Mouse (Mus musculus) ZHBTc4 (cell line): ENCODE data around the gene Neurod1.

Experiments used
- DNase-seq: peaks from one replicate; pipeline ENCODE4 v3.0.0-alpha.2; 2011; ENCODE audit warnings: low read depth, low spot score

Neurod1 gene

DNA sequence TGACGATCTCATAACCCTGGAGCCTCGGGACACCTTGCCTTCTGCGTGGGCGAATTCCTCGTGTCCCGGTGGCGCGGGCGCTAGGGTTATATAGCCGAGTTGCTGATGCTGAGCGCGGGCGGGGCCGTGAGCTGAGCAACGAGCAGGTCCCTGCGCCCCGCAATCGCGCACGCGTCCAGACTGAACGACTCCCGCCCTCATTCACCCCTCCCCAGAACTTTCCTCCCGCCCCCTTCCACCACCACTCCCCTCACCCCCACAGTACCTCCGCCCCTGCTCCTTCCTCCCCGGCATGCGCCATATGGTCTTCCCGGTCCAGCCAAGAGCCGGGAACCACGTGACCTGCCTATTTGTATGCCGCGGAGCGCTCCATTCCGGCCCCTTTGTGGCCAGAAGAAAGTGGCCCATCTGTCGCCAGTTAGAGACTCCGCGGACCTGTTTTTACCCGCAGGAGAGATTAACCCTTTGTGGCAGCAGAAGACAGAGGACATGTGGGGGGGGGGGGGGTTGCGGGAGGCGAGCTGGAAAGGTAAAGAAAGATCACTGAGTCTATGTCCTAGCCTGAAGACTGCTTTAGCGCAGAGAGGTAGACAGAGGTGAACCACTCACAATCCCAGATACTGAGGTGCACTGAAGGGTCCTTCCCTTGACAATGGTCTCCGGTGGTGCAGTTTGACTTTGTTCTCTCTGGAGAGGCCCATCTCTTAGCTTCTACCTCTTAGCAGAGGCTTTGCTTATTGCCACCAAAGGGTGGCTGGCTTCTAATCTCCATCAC lies at the start of gene Neurod1, which contains the start of gene Cerkl:
Gene Neurod1 (minus strand): TSS at position 177 of the 775 bp plus-strand sequence.
Gene Cerkl (minus strand): TSS at position 211 of the 775 bp plus-strand sequence.
- DNase-seq = peak; percentile 81

GRCm38 (mm10) chr2:79498990-79499755 lies 42.6 kb upstream of the Neurod1 start:
- DNase-seq = peak; percentile 83

DNA sequence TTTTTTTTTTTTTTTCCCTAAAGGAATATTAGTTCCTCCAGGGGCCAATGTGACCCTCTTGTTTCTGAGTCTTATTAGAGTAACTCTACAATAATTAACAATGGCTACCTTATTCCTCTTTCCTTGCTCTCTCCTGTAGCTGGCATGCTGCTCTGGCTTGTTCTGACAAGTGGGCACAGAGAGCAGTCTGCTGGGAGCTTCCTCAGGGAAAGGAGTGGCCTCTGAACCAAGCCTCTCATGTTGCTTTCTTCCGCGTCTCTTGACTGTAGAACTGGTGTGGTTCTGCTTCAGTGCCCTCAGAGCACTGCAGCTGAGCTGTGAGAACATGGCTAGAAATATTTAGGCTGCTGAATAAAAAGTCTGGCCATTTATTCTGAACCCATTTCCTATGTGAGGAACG lies 28.6 kb upstream of the Neurod1 start:
- DNase-seq = no peak

GRCm38 (mm10) chr2:79482511-79482910 lies 26.0 kb upstream of the Neurod1 start:
- DNase-seq = no peak

DNA sequence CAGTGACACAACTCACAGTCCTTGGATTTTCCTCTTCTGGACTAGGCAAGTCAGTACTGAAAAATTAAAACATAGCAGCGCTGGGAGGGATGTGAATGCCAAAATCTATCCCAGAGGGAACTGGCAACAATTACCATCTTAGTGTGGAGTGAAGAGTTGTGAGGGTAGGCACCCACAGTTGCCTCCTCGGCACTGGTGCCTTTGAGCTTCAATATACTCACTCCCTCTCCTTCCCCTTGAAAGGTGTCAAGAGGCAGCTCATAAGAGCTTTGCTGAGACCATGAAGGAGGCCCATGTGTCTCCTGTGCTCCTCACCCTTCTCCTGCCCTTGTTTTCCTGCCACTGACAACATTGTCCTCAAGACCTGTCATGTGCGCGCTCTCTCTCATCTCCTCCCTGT lies 5.9 kb upstream of the Neurod1 start:
- DNase-seq = no peak

GRCm38 (mm10) chr2:79461861-79462260 lies 5.3 kb upstream of the Neurod1 start:
- no peak for DNase-seq

DNA sequence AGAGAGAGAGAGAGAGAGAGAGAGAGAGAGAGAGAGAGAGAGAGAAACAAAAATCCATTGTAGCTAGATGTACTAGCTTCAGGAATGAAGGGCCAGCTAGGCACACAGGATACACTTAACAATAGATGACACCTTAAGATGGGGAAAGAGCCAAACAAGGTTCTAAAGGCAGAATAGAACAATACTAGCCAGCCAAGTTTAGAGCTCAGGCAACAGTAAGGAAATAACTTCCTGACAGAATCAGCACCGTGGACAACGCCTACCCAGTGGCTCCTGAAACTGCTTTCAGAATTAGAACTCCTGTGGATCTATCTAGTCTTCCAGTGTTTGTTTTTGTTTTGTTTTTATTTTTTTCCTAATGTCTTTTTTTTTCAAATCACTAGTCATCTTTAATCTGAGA lies 4.0 kb upstream of the Neurod1 start:
- DNase-seq = peak; percentile 38

GRCm38 (mm10) chr2:79460107-79460506 lies 3.6 kb upstream of the Neurod1 start:
- DNase-seq = no peak

GRCm38 (mm10) chr2:79459061-79460045 lies 2.8 kb upstream of the Neurod1 start:
- DNase-seq = peak; percentile 8

DNA sequence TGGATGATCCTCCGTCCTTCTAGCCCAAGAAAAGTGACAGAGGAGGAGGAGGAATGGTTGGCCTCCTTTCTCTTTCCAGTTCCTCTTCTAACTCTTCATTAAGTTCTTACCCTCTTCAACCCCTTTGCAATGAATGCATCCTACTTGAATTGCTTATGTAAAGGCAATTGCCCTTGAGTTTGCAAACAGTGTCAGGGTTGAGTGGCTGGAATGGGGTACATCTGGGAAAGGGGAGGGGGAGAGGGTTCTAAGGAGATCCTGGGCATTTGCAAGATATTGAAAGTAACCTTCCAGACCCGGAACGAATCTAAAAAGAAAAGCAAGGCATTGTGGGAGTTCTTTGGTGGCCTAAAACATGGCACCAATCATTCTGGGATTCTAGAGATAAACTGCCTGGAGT lies 1.4 kb upstream of the Neurod1 start:
- DNase-seq = no peak

- no peak for DNase-seq
These were observed 883 bp upstream of the Neurod1 start for GRCm38 (mm10) chr2:79457434-79457833.

DNA sequence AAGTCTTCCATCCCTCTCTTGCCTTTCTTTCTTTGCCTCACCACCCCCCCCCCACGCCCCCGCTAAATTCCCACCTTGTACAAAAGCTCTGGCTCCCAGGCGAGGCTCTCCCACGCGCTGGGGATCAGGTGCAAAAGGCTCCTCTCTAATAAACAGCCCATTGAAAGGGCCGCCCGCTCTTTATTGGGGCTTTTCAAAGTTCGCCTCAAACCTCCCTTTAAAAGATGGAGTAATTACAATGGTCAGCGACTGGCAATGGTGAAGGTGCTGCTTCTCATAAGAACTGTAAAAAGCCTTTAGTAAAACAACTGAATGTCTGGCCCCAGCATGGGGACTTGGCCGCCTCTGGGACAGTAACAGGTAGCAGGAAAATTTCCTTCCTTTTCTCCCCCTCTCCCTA lies 905 bp downstream of the Neurod1 start:
- no peak for DNase-seq

GRCm38 (mm10) chr2:79454786-79455446 lies 1.6 kb downstream of the Neurod1 start:
- peak; percentile 4 for DNase-seq

GRCm38 (mm10) chr2:79453901-79454781 lies 2.4 kb downstream of the Neurod1 start:
- peak; percentile 87 for DNase-seq

- DNase-seq = no peak
These were observed 5.1 kb downstream of the Neurod1 start for GRCm38 (mm10) chr2:79451438-79451837.

- no peak for DNase-seq
These were observed 5.7 kb downstream of the Neurod1 start for GRCm38 (mm10) chr2:79450684-79451394.

DNA sequence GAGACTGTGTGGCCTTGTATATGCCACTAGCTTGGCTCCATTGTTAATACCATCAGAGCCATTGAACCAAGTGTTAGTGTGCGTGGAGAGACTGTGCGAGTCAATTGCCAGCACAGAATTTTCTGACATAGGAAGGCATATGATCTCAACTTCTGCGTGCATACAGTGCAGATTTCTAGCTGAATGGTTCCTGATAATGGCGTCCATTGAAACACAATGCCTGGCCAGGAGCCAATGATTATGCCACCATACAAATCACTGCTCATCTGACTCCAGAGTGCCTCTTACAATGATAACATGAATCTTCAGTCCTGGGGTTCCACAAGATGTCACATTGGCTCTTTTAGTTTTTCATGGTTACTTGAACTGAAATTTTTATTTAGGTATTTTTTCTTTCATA lies 7.2 kb downstream of the Neurod1 start:
- no peak for DNase-seq

DNA sequence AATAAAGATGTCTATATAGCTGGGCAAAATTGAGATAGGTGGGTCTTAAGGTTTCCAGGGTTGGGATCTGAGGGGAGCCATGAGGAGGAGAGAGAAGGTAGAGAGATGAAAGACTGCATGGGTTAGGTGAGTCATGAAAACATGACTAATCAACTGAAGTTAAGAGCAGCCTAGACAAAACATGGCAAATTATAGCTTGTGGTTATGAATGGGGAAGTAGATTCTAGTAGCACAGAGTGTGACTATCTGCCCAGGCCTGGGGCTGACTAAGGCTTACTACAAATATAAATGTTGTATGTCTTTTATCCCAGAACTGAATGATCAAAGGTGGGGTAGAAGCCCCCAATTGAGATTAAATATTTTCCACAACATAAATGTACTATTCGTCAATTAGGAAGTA lies 9.4 kb downstream of the Neurod1 start:
- DNase-seq = no peak

GRCm38 (mm10) chr2:79443861-79444620 lies 12.5 kb downstream of the Neurod1 start:
- DNase-seq = no peak
